Mouse (Mus musculus): ENCODE measurements at regions not wholly inside any gene's neighbourhood (a gene's known extent, or its start where the extent isn't known, plus 50 kb on each side); places are given as distances from the start of the nearest gene placed in this dataset.
A peak's percentile ranks its signal among the peaks of the same experiment; 100 is the strongest.

DNA sequence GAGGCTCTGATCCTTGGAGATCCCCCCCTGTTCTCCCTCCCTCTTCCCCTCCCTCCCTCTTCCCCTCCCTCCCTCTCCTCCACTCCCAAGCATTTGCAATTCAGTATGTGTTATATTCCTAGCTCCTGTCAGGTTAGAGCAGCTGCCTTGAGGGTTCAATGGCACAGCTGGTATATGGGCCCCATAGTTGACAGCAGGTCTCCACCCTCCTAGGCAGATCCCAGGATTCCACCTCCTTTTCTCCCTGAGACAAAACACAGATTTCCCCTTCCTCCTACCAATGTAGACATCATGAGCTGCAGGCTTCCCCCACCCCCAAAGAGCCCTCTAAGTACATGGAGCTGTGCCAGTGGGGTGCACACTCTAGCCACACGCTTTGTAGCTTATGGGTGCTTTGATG is 137.8 kb downstream of the Unc5cl start:
- H3K4me1 ChIP-seq (ENCODE audit: control insufficient read depth, insufficient read depth, low read length): peaks cover 4% of the 10 kb centered on the region; the same call in 1 of the 2 replicates
- WGBS: 45% methylated on average over 1 of the region's 1 CpGs
- peak overlapping the region; percentile 31; the same call in 1 of the 2 replicates for H3K27ac ChIP-seq (ENCODE audit: insufficient read depth, low read depth, low read length)
- no peak overlapping the region for H3K4me3 ChIP-seq (ENCODE audit: insufficient read depth, low read depth, low read length)
- TF ChIP-seq CTCF (IDR thresholded peaks at IDR 0.05; ENCODE audit: insufficient read depth, low read depth, low read length): no peak
- no peak for TF ChIP-seq POLR2A (IDR thresholded peaks at IDR 0.05; ENCODE audit: insufficient read depth, low read depth, low read length)

DNA sequence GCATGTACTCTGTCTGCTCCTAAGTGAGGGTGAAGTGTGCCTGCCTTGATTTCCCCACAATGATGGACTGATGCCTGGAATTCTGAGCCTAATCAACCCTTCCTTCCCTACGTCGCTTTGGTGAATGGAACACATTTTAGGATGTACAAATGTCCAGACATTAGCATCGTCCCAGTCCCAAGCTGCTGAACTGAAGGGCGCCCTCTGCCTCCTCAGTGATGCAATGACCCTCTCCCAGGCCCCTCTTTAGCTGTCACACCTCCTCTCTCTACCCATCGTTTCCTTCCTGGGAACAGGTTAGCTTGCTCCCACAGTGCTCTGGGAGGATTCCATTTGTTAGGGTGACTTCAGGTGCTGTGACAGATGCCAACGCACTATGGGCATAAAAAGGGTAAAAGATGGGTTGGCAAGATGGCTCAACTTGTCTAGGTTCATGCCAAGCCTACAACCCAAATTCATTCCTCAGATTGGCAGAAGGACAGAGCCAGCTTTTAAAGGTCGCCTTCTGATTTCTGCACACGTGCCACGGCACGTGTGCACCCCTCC is 140.8 kb downstream of the Unc5cl start:
- H3K4me1 ChIP-seq (ENCODE audit: control insufficient read depth, insufficient read depth, low read length): peaks cover 4% of the 10 kb centered on the region; the same call in 1 of the 2 replicates
- TF ChIP-seq CTCF (IDR thresholded peaks at IDR 0.05; ENCODE audit: insufficient read depth, low read depth, low read length) (no peak), POLR2A (IDR thresholded peaks at IDR 0.05; ENCODE audit: insufficient read depth, low read depth, low read length) (no peak)
- 85% methylated on average over 10 of the region's 10 CpGs for WGBS
- H3K4me3 ChIP-seq (ENCODE audit: insufficient read depth, low read depth, low read length): no peak overlapping the region
- no peak overlapping the region for H3K27ac ChIP-seq (ENCODE audit: insufficient read depth, low read depth, low read length)

DNA sequence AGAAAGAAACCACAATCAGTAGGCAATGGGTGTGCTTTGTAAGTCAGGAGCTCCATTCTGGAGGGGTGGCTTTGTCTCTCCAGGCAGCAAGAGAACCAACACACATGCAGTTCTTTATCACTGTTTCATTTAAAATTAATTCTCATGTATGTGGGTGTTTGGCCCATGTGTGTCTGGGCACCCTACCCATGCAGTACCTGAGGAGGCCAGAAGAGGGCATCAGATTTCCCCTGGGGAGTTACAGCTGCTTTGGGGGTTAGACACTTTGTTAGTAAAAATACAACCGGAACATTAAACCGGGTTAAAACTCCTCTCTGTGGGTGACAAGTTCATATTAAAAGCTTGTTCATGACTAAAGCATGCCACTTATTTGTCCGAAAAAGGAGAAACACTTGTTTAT is 141.7 kb downstream of the Unc5cl start:
- Histone ChIP-seq H3K27ac (ENCODE audit: insufficient read depth, low read depth, low read length) (no peak overlapping the region), H3K4me3 (ENCODE audit: insufficient read depth, low read depth, low read length) (no peak overlapping the region), H3K4me1 (ENCODE audit: control insufficient read depth, insufficient read depth, low read length) (peaks cover 4% of the 10 kb centered on the region; the same call in 1 of the 2 replicates)
- 73% methylated on average over 3 of the region's 3 CpGs for WGBS
- TF ChIP-seq POLR2A (IDR thresholded peaks at IDR 0.05; ENCODE audit: insufficient read depth, low read depth, low read length): no peak
- TF ChIP-seq CTCF (IDR thresholded peaks at IDR 0.05; ENCODE audit: insufficient read depth, low read depth, low read length): no peak

DNA sequence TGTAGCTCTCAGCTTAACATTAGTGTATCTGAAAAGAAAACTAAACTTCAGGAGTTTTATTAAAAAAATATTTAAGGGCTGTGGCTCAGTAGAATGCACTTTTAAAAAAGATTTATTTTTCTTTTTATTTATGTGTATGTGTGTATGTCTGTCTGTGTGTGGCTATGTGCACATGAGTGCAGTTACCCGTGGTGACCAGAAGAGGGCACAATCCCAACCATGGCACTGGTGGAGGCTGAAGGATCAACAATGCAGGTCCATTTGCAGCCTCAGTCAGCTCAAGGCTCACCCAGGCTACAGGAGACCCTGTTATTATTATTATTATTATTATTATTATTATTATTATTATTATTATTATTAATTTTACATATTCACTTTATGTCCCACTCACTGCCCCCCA is 142.6 kb downstream of the Unc5cl start:
- no peaks in the 10 kb centered on the region for H3K4me1 ChIP-seq (ENCODE audit: control insufficient read depth, insufficient read depth, low read length)
- WGBS: 100% methylated on average over 1 of the region's 1 CpGs

DNA sequence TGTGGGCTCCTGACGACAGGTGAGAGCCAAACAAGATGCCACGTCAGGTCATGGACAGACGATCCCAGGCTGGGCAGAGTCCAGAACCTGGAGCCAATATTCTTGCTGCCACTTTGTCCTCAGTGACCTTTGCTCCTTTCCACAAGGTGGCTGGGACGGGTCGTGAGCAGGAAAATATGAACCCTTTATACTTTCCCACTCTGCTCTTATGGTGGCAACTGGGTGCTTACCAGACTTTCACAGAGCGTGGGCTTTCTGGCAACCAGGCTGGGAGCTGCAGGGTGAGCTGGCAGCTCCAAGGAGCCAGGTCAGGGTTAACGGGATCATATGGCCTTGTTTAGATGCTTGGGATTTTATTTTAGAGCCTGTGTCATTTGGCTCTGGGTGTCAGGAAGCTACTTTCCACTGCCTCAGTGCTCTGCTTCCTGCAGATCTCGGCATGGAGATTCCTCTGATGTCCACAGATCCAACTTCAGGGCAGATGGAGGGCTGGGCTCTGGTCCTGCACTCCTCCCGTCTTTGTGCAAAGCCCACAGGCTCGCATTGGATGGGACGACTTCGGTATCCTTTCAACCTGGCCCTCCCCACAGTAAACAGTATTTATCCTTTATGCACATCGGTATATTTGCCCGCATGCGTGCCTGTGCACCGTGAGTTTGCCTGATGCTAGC is 143.9 kb downstream of the Unc5cl start:
- Histone ChIP-seq H3K27ac (ENCODE audit: insufficient read depth, low read depth, low read length) (no peak overlapping the region), H3K4me1 (ENCODE audit: control insufficient read depth, insufficient read depth, low read length) (no peaks in the 10 kb centered on the region), H3K4me3 (ENCODE audit: insufficient read depth, low read depth, low read length) (no peak overlapping the region)
- TF ChIP-seq POLR2A (IDR thresholded peaks at IDR 0.05; ENCODE audit: insufficient read depth, low read depth, low read length) (no peak), CTCF (IDR thresholded peaks at IDR 0.05; ENCODE audit: insufficient read depth, low read depth, low read length) (no peak)
- WGBS: 92% methylated on average over 16 of the region's 16 CpGs

More for the DNA sequence above, 142.6 kb downstream of the Unc5cl start:
- Histone ChIP-seq H3K27ac (ENCODE audit: insufficient read depth, low read depth, low read length) (no peak overlapping the region), H3K4me3 (ENCODE audit: insufficient read depth, low read depth, low read length) (no peak overlapping the region)
- TF ChIP-seq POLR2A (IDR thresholded peaks at IDR 0.05; ENCODE audit: insufficient read depth, low read depth, low read length): no peak
- TF ChIP-seq CTCF (IDR thresholded peaks at IDR 0.05; ENCODE audit: insufficient read depth, low read depth, low read length): no peak

DNA sequence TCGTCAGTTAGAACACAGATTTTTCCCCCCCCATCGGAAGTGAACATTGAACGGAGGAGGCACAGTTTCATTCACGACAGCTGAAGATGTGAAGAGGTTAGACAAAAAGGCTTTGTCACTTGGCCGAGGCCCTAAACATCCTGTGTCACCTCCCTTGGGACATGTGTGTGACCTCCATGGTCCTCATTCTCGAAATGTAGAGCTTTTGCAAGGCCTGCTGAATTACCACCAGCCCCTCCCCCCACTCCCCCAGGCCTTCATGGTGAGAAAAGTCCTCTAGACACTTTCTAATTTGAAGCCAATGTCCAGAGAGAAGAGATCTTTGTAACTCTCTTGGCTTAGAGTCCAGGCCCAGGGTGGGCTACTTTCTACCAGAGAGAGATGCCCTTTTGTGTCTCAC is 145.5 kb downstream of the Unc5cl start:
- no peak for TF ChIP-seq CTCF (IDR thresholded peaks at IDR 0.05; ENCODE audit: insufficient read depth, low read depth, low read length)
- no peak for TF ChIP-seq POLR2A (IDR thresholded peaks at IDR 0.05; ENCODE audit: insufficient read depth, low read depth, low read length)
- Histone ChIP-seq H3K27ac (ENCODE audit: insufficient read depth, low read depth, low read length) (no peak overlapping the region), H3K4me3 (ENCODE audit: insufficient read depth, low read depth, low read length) (no peak overlapping the region), H3K4me1 (ENCODE audit: control insufficient read depth, insufficient read depth, low read length) (no peaks in the 10 kb centered on the region)
- WGBS: 85% methylated on average over 6 of the region's 6 CpGs

DNA sequence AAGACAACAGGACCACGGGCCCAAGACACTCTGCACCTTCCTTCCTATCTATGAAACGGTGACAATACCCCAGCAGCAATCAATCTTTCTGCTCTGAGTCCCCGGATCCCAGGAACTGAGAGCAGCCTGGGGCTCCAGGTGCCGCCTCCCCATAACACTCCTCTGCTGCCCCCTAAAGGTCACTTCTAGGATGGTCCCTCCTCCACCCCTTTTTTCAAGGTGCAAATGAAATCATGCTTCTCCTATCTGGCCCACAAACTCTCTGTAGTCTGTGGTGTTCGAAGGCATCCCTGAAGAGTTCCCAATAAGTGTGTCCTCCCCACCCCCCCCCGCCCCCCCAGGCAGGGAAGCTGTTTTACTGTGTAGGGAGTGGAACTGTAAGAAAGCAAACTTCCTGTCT is 147.9 kb downstream of the Unc5cl start:
- Histone ChIP-seq H3K4me3 (ENCODE audit: insufficient read depth, low read depth, low read length) (no peak overlapping the region), H3K27ac (ENCODE audit: insufficient read depth, low read depth, low read length) (no peak overlapping the region), H3K4me1 (ENCODE audit: control insufficient read depth, insufficient read depth, low read length) (peaks cover 4% of the 10 kb centered on the region; the same call in 1 of the 2 replicates)
- 9% methylated on average over 6 of the region's 6 CpGs for WGBS
- peak; percentile 70 for TF ChIP-seq CTCF (IDR thresholded peaks at IDR 0.05; ENCODE audit: insufficient read depth, low read depth, low read length)
- TF ChIP-seq POLR2A (IDR thresholded peaks at IDR 0.05; ENCODE audit: insufficient read depth, low read depth, low read length): no peak

DNA sequence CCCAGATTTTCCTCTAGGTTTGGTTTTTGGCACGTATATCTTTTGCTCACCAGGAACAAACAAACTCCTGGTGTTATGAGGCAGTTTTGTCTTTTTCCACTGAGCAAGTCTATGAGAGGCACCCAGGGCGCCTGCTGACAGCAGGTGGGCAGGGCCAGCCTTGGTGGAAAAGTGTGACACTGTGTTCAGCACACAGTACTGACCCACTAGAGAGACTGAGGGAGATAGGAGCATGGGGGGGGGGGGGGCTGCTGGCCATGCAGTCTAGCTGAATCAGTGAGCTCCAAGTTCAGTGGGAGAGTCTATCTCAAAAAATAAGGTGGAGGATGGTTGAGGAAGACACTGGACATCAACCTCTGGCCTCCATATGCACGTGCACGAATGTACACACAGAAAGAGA is 152.1 kb downstream of the Unc5cl start:
- WGBS: 91% methylated on average over 4 of the region's 4 CpGs
- Histone ChIP-seq H3K4me1 (ENCODE audit: control insufficient read depth, insufficient read depth, low read length) (peaks cover 6% of the 10 kb centered on the region; the same call in 1 of the 2 replicates), H3K27ac (ENCODE audit: insufficient read depth, low read depth, low read length) (no peak overlapping the region), H3K4me3 (ENCODE audit: insufficient read depth, low read depth, low read length) (no peak overlapping the region)
- TF ChIP-seq CTCF (IDR thresholded peaks at IDR 0.05; ENCODE audit: insufficient read depth, low read depth, low read length): no peak
- TF ChIP-seq POLR2A (IDR thresholded peaks at IDR 0.05; ENCODE audit: insufficient read depth, low read depth, low read length): no peak

DNA sequence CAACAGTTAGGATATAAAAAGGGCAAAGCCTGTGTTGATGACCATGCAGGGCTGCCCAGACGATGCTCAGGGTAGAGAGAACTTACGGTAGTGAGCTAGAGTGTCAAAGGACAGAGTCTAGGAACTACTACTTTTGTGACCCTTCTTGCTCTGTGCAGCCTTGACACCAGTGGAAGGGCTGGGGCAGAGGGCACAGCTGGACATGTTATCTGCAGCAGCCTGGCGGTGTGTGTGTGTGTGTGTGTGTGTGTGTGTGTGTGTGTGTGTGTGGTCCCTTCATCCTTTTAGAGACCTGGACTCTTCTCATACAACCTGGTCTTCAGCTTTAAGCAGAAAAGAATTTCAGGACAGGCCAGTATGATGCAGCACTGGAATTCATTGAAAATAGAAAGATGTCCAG is 153.6 kb downstream of the Unc5cl start:
- 91% methylated on average over 3 of the region's 3 CpGs for WGBS
- H3K4me3 ChIP-seq (ENCODE audit: insufficient read depth, low read depth, low read length): no peak overlapping the region
- no peak for TF ChIP-seq CTCF (IDR thresholded peaks at IDR 0.05; ENCODE audit: insufficient read depth, low read depth, low read length)
- no peak for TF ChIP-seq POLR2A (IDR thresholded peaks at IDR 0.05; ENCODE audit: insufficient read depth, low read depth, low read length)
- no peak overlapping the region for H3K27ac ChIP-seq (ENCODE audit: insufficient read depth, low read depth, low read length)
- peaks cover 6% of the 10 kb centered on the region; the same call in 1 of the 2 replicates for H3K4me1 ChIP-seq (ENCODE audit: control insufficient read depth, insufficient read depth, low read length)
